Mouse (Mus musculus): Measurements from ENCODE around the gene Rfng. TPM values are rescaled to one million over a fixed set of nuclear protein-coding genes. Genes with fewer than 3 reads are reported as not detected.
A peak's percentile ranks its signal among the peaks of the same experiment; 100 is the strongest.
"Not testable (repeated sequence)": the region's sequence is repeated elsewhere in the genome, so short reads cannot be mapped to it uniquely, and the experiment has no call there.

Gene Rfng
- polyA plus RNA-seq, 2 experiments, result 39.0 to 61.0 TPM

GRCm38 (mm10) chr11:120762672-120763041 is 21.4 kb downstream of the Rfng start, which contains the start of gene Hmga1b:
TSS of gene Hmga1b (plus strand) at chr11:120762794.
- H3K4me2 ChIP-seq (replicated peaks; ENCODE audit: low read depth, low read length, severe bottlenecking); H3K9me3 ChIP-seq (ENCODE audit: control insufficient read depth, low read length); H3K4me3 ChIP-seq (replicated peaks; ENCODE audit: low read length); H3K9ac ChIP-seq (ENCODE audit: low read depth, low read length, severe bottlenecking); H3K27ac ChIP-seq (replicated peaks; ENCODE audit: low read depth, low read length); H3K36me3 ChIP-seq (ENCODE audit: control insufficient read depth, insufficient read depth, low read length); DNase-seq (ENCODE audit: low spot score); H3K27me3 ChIP-seq (ENCODE audit: control insufficient read depth, insufficient read depth, low read length); H3K4me1 ChIP-seq (ENCODE audit: control insufficient read depth, insufficient read depth, low read length); ATAC-seq (ENCODE audit: low FRiP score, low read depth): not testable (repeated sequence)
- WGBS, result 13% methylated on average over 14 of the region's 14 CpGs

DNA sequence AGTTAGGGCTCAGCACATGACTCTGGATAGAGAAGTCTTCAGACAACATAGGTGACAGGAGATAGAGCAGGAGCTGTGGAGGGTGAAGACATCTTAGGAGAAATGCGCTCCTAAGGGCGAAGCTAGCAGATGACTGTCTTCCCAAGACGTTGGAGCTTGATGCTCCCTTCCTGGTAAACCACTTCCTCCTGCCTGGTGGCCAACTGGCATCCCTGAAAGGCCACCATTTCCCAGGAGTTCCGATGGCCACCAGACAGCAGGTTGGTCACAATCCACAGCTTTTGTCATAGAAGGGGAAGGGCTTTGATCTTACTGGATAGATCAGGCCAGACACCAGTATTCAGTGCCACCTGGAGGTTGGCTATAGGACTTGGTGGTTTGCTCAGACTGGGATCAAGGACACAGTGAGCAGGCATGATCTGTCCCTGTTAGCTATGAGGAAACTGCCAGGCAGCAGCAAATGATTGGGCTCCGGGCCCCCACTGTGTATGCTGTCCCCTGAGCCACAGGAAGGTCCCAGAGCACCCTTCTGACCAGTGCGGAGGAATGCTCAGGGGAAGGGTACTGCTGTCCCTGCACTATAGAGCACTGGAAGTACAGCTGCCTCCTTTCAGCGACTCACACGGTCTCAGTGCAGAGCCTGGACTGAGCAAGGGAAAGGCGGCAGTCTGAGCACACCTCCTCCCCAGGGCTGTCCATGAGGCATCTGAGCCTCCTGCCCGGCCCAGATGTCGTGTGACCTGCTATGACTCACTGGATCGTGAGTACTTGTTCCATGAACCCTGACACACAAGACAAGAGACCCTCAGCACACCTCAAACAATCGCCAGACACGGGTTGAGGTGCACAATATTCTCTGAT is 22.0 kb downstream of the Rfng start:
- H3K9ac ChIP-seq (ENCODE audit: low read depth, low read length, severe bottlenecking), result no peak overlapping the region
- H3K27me3 ChIP-seq (ENCODE audit: control insufficient read depth, insufficient read depth, low read length), result no peaks in the 10 kb centered on the region
- no peaks in the 10 kb centered on the region for H3K4me1 ChIP-seq (ENCODE audit: control insufficient read depth, insufficient read depth, low read length)
- H3K4me3 ChIP-seq (replicated peaks; ENCODE audit: low read length), result no peak overlapping the region
- WGBS, result 64% methylated on average over 14 of the region's 14 CpGs
- H3K4me2 ChIP-seq (replicated peaks; ENCODE audit: low read depth, low read length, severe bottlenecking), result no peak overlapping the region
- ATAC-seq (ENCODE audit: low FRiP score, low read depth) (no peak), DNase-seq (ENCODE audit: low spot score) (no peak)
- no peak for TF ChIP-seq POLR2A (IDR thresholded peaks at IDR 0.05; ENCODE audit: borderline replicate concordance, extremely low read depth, insufficient read depth, insufficient read length)
- no peak overlapping the region for H3K27ac ChIP-seq (replicated peaks; ENCODE audit: low read depth, low read length)
- H3K9me3 ChIP-seq (ENCODE audit: control insufficient read depth, low read length), result peaks cover 8% of the 10 kb centered on the region
- H3K36me3 ChIP-seq (ENCODE audit: control insufficient read depth, insufficient read depth, low read length), result no peaks in the 10 kb centered on the region

- WGBS, result 82% methylated on average over 9 of the region's 9 CpGs
- Histone ChIP-seq H3K27ac (replicated peaks; ENCODE audit: low read depth, low read length) (no peak overlapping the region), H3K9ac (ENCODE audit: low read depth, low read length, severe bottlenecking) (no peak overlapping the region), H3K4me2 (replicated peaks; ENCODE audit: low read depth, low read length, severe bottlenecking) (no peak overlapping the region), H3K27me3 (ENCODE audit: control insufficient read depth, insufficient read depth, low read length) (no peaks in the 10 kb centered on the region), H3K36me3 (ENCODE audit: control insufficient read depth, insufficient read depth, low read length) (no peaks in the 10 kb centered on the region), H3K4me3 (replicated peaks; ENCODE audit: low read length) (no peak overlapping the region), H3K4me1 (ENCODE audit: control insufficient read depth, insufficient read depth, low read length) (no peaks in the 10 kb centered on the region), H3K9me3 (ENCODE audit: control insufficient read depth, low read length) (peaks cover 8% of the 10 kb centered on the region)
- TF ChIP-seq POLR2A (IDR thresholded peaks at IDR 0.05; ENCODE audit: borderline replicate concordance, extremely low read depth, insufficient read depth, insufficient read length), result no peak
- DNase-seq (ENCODE audit: low spot score) (no peak), ATAC-seq (ENCODE audit: low FRiP score, low read depth) (no peak)
Observed at GRCm38 (mm10) chr11:120760236-120760635, 23.8 kb downstream of the Rfng start.

DNA sequence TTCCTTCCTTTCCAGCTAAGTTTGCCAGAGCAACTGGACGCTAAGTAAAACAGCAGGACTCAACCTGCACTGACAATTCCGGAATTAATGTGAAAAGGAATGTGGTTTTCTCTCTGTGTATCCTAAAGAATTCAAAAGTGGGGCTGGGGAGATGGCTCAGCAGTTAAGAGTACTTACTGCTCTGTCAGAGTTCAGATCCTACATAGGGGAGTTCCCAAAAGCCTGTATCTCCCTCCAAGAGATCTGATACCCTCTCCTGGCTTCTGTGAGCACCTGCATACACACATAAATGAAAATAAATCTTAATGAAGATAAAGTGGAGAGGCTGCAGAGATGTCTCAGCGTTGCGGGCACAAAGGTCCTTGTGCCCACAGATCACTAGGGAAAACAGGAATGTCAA is 32.4 kb downstream of the Rfng start:
- Histone ChIP-seq H3K36me3 (ENCODE audit: control insufficient read depth, insufficient read depth, low read length) (no peaks in the 10 kb centered on the region), H3K9ac (ENCODE audit: low read depth, low read length, severe bottlenecking) (0 out of 2 replicates have a peak overlapping the region, but pooled peaks have one; percentile 4), H3K4me1 (ENCODE audit: control insufficient read depth, insufficient read depth, low read length) (no peaks in the 10 kb centered on the region), H3K4me3 (replicated peaks; ENCODE audit: low read length) (no peak overlapping the region), H3K9me3 (ENCODE audit: control insufficient read depth, low read length) (no peaks in the 10 kb centered on the region), H3K27ac (replicated peaks; ENCODE audit: low read depth, low read length) (no peak overlapping the region), H3K27me3 (ENCODE audit: control insufficient read depth, insufficient read depth, low read length) (no peaks in the 10 kb centered on the region), H3K4me2 (replicated peaks; ENCODE audit: low read depth, low read length, severe bottlenecking) (no peak overlapping the region)
- ATAC-seq (ENCODE audit: low FRiP score, low read depth) (no peak), DNase-seq (ENCODE audit: low spot score) (no peak)
- TF ChIP-seq POLR2A (IDR thresholded peaks at IDR 0.05; ENCODE audit: borderline replicate concordance, extremely low read depth, insufficient read depth, insufficient read length), result no peak
- 74% methylated on average over 4 of the region's 4 CpGs for WGBS

GRCm38 (mm10) chr11:120749430-120749829 is 34.6 kb downstream of the Rfng start:
- DNase-seq (ENCODE audit: low spot score) (no peak), ATAC-seq (ENCODE audit: low FRiP score, low read depth) (no peak)
- no peaks in the 10 kb centered on the region for H3K27me3 ChIP-seq (ENCODE audit: control insufficient read depth, insufficient read depth, low read length)
- H3K9me3 ChIP-seq (ENCODE audit: control insufficient read depth, low read length), result no peaks in the 10 kb centered on the region
- no peaks in the 10 kb centered on the region for H3K4me1 ChIP-seq (ENCODE audit: control insufficient read depth, insufficient read depth, low read length)
- no peak overlapping the region for H3K27ac ChIP-seq (replicated peaks; ENCODE audit: low read depth, low read length)
- no peak for TF ChIP-seq POLR2A (IDR thresholded peaks at IDR 0.05; ENCODE audit: borderline replicate concordance, extremely low read depth, insufficient read depth, insufficient read length)
- WGBS, result 60% methylated on average over 8 of the region's 8 CpGs
- no peaks in the 10 kb centered on the region for H3K36me3 ChIP-seq (ENCODE audit: control insufficient read depth, insufficient read depth, low read length)
- H3K4me2 ChIP-seq (replicated peaks; ENCODE audit: low read depth, low read length, severe bottlenecking), result no peak overlapping the region
- H3K4me3 ChIP-seq (replicated peaks; ENCODE audit: low read length), result no peak overlapping the region
- no peak overlapping the region for H3K9ac ChIP-seq (ENCODE audit: low read depth, low read length, severe bottlenecking)
